Mouse (Mus musculus): Measurements from ENCODE around the gene Rtl9.

DNA sequence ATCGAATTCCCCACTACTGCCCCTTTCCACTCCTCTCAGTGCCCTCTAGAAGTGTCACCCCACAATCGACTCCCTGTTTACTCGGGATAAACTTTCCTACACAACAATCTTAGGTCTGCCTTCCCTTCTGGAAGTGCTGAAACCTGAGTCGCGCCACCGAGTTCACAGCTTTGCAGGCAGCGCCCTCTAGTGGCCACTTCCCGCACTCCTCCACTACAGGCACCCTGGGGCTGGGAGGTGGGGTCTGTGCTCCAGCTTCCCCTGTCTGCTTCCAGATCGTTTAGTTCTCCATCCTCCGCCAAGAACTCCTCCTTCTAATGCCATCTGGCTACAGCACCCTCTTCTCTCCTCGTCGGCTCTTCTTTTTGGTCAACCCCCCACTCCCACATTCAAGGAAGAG is 40.6 kb upstream of the Rtl9 start:
- TF ChIP-seq POLR2A (IDR thresholded peaks at IDR 0.05; ENCODE audit: control insufficient read depth, extremely low read depth, insufficient read depth, low read length, poor library complexity) = no peak
- peak; percentile 75; the same call in 1 of the 2 replicates for TF ChIP-seq CTCF (IDR thresholded peaks at IDR 0.05; ENCODE audit: borderline replicate concordance, control insufficient read depth, extremely low read depth, insufficient read depth, low read length, poor library complexity)
